Mouse (Mus musculus): Measurements from ENCODE around the gene Mad1l1.
"Not testable (repeated sequence)": the region's sequence is repeated elsewhere in the genome, so short reads cannot be mapped to it uniquely, and the experiment has no call there.

Gene Mad1l1

DNA sequence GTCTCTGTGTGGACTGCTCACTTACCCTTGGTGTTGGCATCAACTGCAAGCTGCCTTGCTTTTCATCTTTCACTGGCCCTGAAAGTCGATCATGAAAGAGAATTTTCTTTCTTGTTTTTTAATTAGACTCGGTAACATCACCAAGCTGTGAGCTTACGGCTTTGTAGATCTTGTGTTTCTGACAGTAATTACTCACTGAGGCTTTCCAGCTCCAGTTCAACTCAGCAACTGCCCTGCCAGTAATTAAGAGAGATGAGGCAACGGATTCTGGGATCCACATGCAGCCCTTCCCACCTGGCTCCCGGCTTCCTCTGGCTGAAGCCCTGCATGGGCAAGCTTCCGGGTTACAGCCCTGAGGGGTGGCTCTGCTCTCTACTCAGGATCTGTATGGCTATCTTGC, 298.5 kb downstream of the Mad1l1 start:
- in situ Hi-C loops (cut with MboI; ENCODE audit: low sequenced_read_pairs), result no loop called here

DNA sequence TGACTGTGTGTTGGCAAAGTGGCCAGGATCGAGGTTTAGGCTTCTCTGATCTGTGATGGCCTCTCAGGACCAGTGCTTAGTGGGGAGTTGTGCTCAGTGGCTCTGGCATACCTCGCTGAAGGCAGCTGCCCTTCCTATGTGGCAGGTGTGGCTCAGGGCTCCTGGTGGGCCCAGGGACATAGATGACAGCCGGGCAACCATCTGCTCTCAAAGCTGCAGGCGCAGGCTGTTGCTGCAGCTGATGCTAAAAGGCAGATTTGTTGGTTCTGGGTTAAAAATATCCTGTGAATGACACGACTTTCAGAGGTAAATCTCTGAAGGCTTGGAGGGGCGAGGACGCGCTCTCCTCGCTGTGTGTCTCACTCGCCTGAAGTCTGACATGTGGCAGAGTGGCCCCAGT, 299.6 kb downstream of the Mad1l1 start:
- in situ Hi-C loops (cut with MboI; ENCODE audit: low sequenced_read_pairs), result no loop called here

DNA sequence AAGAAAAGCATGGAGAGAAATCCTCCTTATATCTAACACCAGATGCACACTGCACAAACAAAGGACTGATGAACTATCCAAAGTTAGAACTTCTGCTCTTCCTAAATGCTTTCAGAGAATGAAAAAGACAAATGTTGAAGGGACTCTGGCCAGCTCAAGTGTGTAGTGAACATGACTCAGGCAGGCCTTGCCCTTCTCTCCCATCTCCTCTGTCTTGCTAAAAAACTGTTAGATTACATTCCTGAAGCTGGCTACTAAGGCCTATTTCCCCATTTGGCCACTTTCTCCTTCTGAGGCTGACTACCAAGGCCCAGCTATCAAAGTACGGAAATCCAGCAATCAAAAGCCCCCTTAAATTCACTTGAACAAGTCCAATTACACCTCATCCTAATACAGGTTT, 301.7 kb downstream of the Mad1l1 start:
- in situ Hi-C loops (cut with MboI; ENCODE audit: low sequenced_read_pairs), result no loop called here

DNA sequence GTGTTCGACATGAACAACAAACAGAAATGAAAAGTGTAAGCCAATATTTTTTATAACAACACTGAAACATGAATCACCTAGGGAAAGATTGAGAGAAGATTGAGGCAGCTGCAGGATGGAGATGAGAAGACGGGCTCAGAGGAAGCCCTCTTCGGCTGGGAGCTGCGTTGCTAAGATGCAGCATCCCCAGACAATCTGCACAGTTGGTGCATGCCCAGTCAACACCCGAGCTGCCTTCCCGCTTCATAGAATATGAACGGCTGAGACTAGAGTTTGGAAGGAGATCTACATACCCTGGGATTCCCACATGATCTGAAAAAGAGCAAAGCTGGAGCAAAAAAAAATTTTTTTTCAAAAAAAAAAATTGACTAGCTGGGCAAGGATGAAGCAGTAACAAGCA, 302.6 kb downstream of the Mad1l1 start:
- in situ Hi-C loops (cut with MboI; ENCODE audit: low sequenced_read_pairs), result no loop called here

DNA sequence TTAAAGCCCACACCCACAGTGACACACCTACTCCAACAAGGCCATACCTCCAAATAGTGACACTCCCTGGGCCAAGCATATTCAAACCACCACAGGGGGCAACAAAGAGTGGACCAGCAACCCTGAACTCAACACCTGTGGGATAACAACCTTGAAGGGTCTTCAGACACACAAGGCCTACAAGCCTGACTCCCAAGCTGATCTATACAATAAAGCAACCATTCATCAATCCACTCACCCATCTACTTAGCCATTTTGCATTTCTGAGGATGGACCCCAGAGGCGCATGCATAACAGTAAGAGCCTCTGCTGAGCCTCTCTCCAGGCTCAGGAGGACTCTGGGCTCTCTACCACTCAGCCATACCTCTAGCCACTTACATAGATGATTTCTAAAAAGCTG, 304.5 kb downstream of the Mad1l1 start:
- in situ Hi-C loops (cut with MboI; ENCODE audit: low sequenced_read_pairs), result no loop called here

DNA sequence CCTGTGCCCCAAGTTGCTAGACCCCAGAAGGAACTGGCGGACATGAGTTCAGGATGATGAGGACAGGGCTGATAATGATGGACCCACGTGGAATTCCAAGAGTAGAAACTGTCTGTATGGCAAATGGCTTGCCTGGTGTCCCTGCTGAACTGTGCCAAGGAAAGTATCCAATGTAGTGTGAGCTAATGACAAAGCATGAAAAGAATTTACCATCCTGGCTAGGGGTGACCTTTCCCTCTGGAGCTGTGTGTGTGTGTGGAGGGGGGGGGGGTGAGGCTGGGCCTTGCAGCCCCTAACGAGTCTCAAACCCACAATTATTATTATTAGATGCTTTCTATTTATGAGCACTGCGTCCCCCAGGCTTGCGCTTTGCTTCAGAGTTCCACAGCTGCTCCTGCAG, 307.7 kb downstream of the Mad1l1 start:
- in situ Hi-C loops (cut with MboI; ENCODE audit: low sequenced_read_pairs), result no loop called here

DNA sequence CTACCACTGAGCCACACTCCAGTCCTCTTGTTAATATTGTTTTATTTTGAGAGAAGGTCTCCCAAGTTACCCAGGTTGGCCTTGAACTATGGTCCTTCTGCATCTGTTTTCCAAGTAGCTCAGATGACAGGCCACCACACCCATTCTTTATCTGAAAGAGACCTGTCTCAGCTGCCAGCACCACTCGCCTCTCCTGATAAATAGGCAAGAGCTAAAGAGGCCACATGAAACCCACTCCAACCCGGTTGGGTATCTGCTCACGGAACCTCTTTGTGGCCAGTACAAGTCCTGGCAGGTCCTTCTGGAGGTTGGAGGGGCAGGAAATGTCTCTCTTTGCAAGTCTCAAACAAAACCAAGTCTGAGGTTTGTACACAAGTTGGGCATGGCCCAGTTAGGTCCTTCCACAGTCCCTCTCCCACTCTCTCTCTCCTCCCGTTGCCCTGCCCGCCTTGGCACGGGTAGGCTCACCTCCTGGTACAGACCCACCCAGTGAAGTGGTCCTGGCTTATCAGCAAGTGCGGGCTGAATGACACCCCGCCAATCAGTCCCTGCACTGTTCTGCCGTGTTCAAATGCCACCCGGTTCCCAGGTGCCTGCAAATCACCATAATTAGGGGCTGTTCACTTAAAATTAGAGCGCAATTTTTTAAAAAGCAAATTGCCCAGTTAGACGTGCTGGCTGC, 308.9 kb downstream of the Mad1l1 start:
- in situ Hi-C loops (cut with MboI; ENCODE audit: low sequenced_read_pairs), result no loop called here

DNA sequence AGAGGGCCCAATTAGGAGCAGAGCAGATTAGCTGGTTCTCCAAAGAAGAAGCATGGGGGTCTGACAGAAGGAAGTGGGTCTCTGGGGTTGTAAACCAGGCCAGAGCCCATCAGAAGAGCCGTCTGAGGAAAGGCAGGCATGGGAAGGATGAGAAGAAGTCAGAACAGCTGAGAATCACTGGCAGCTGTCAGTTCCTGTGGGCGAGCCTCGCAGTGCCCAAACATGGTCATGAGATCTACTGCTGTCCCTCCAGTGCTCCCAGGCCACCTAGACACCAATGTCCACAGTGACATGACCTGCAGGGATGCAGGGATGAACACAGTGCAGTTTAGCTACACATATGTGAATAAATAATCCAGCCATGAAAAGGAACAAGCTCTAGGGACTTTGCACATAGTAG, 310.9 kb downstream of the Mad1l1 start:
- in situ Hi-C loops (cut with MboI; ENCODE audit: low sequenced_read_pairs), result no loop called here

DNA sequence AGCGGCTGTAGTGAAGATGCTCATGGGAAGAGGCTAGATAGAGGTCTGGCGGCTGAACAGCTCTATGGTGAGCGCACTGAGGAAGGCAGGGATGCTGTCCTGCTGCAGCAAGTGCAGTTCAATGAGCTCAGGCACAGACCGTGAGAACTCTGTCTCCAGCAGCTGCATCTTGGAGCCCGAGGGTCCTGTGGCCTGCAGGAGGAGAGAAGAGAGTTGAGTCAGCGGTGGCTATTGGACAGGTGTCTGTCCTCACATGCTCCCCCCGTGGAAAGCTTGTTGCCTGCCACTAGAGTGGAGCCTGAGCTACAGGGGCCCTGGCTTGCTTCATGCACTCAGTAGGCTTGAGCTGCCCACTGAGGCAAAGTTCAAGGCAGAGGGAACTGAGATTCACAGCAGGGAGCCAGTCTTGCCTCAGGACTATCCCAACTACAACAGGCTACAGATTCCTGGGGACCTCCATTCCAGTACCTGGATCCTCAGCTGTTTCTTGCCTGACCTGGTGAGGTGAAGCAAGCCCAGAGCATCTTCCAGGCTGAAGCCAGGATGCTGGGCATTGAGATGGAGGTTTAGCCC, 312.2 kb downstream of the Mad1l1 start:
- in situ Hi-C loops (cut with MboI; ENCODE audit: low sequenced_read_pairs), result no loop called here

DNA sequence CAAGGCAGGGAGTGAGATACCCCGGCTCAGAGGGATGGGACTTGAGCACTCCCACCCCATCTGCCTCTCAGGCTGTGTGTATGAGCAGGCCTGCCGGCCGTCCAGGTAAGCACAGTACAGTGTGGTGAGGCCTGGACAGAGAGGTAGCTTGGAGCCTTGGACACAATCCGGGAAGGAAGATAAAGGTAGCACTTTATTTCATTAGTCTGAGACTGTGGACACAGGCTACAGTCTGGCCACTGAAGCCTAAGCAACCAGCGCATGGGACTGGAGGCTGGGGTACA, 312.9 kb downstream of the Mad1l1 start:
- in situ Hi-C loops (cut with MboI; ENCODE audit: low sequenced_read_pairs), result no loop called here

DNA sequence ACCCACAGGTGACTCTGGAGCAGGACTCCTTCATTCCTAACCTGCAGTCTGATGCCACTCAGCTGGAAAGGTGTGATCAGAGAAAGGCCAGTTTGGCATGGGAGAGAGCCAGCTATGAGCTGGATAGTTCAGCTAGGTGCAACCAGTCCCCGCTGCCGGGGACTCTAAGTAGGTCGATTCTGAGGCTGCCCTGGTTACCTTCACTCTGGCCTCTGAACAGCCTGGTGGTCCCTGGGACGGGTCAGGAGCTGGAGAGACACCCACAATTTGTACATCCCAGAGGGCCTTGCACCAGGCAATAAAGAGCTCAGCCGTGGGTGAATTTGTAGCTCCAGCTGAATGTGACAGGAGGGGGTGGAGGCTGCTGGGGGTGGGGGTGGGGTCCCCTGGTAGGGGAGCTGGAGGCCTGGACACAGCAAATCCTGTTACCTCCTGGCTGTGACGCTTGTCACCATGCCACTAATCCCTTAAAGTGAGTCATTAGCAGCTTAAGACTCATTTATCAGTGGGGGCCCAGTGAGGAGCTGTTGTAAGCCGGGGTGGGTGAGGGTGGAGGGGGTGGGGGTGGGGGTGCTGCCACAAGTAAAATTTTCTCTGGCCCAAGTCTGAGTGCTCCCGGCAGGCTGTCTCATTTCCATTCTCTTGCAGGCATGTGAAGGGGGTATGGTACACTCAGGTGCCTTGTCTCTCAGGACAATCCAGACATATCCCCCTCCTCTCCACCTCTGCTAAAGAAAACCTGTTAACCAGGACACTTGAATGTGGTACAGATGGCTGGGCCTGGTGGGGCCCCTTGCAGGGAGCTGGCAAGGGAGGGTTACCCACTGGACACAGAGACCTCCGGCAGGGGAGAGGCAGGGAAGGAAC, 313.5 kb downstream of the Mad1l1 start:
- in situ Hi-C loops (cut with MboI; ENCODE audit: low sequenced_read_pairs), result no loop called here

DNA sequence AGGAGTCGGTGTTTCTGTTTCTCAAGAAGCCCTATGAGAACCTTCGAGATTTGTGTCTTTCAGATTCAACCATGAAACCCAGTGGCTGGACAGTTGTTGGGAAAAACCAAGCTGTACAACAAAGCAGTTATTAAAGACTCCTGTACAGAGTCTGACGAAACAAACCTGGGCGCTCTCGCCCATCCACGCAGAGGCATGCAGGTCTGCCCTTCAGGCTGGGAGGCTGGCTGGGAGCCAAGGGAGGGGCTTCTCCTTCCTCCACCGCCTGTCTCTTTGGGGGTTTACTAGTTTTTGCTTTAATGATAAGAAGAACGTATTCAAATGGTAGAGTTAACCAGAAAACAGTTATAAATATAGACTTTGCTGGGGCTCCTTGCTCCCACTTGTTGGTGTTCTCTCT, 314.5 kb downstream of the Mad1l1 start:
- in situ Hi-C loops (cut with MboI; ENCODE audit: low sequenced_read_pairs), result no loop called here

DNA sequence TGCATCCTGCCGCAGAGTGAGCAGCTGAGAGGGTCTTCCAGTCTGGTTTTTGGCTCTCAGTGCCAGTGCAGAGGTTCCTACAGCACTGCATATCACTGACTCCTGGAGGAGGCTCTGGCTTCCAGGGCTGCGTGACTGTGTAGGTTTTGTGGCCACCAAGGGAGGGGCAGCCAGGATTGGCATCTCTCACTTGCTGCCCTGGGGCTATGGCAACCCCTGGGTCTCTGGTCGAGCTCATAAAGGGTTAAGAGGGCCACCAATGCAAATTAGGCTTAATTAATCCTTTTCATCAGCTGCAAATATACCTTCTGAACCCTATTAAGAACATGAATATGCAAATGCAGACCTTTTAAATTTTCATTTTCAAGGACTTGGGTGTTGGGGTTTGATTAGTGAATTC, 318.8 kb downstream of the Mad1l1 start:
- in situ Hi-C loops (cut with MboI; ENCODE audit: low sequenced_read_pairs), result no loop called here

DNA sequence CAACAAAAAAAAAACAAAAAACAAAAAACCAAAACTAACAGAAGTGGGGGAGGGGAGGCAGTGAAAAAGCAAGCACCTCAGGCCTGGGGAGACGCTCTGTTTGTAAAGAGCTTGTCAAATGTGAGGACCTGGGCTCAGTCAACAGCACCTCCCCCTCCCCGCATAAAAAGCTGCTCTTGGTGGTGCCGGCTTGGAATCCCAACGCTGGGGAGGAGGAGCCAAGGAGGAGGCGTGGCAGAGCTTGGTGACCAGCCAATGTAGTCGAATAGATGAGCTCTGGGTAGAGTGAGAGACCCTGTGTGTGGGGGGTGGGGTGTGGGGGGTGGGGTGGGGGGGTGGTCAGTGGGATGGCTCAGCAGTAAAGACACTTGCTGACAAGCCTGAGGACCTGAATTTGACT, 322.4 kb downstream of the Mad1l1 start:
- in situ Hi-C loops (cut with MboI; ENCODE audit: low sequenced_read_pairs), result no loop called here

DNA sequence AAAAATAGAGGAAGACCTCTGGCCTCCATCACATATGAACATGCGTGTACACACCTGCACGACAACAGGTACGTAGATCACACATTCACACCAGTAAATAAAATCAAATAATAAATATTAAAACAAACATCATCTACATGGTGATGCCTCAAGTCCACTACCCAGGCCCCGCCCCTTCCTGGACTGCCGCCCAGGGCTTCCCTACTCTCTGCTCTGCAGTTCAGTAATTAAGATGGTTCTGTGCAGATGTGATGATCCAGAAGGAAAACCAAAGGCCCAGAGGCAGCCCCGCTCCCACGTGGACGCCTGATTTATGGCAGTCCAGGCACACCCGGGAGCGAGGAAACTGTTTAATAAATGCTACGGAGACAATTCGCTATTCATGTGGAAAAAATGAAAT, 323.0 kb downstream of the Mad1l1 start:
- in situ Hi-C loops (cut with MboI; ENCODE audit: low sequenced_read_pairs), result not testable (repeated sequence)

DNA sequence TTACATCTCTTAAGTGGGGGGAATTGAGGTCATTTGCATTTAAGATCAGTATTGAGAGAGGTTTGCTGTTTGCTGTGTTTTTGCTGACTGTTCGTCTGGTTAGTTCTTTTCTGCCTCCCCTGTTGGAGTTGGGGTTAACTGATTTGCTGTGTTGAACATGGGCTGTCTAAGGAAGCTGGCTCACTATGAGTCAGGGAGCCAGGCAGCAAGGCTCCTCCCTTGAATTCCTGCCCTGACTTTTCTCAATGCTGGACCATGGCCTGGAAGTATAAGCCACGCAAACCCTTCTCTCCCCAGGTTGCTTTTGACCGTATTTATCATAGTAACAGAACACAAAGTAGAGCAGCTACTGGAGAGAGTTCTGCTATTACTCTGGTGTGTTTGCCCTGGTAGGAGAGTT, 329.8 kb downstream of the Mad1l1 start:
- in situ Hi-C loops (cut with MboI; ENCODE audit: low sequenced_read_pairs), result no loop called here

DNA sequence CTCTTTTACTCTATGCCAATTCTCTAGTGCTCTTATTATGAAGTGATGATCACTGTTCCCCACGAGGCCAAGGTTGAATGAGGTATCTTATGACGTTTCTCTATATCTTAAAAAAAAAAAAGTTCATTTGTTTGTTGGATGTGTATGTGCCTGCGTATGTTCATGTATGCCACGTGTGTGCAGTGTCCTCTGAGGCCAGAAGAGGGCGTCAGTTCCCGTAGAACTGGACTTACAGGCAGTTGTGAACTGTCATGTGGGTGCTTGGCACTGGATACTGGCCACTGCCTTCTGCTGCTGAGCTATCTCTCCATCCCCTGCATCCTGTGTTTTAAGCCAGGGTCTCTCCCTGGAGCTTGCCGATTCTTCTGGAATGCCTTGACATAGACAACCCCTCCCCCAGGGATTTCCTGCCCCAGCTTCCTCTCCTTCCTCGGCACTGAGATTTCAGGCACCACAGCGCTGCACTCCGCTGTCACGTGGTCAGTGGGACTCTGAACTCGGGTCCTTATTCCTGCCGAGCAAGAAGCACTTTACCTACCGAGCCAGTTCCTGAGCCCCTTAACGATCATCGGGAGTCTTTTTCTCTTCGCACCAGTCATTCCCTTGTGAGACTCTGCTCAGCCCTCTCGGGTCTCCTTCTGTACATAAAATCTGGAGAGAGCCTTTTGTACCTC, 336.1 kb downstream of the Mad1l1 start:
- in situ Hi-C loops (cut with MboI; ENCODE audit: low sequenced_read_pairs), result no loop called here

DNA sequence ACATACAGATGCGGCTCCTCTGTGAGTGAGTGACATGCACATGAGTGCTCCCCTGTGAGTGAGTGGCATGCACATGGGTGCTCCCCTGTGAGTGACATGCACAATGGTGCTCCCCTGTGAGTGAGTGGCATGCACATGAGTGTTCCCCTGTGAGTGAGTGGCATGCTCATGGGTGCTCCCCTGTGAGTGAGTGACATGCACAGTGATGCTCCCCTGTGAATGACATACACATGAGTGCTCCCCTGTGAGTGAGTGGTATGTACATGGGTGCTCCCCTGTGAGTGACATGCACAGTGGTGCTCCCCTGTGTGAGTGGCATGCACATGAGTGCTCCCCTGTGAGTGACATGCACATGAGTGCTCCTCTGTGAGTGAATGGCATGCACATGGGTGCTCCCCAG, 339.4 kb downstream of the Mad1l1 start:
- in situ Hi-C loops (cut with MboI; ENCODE audit: low sequenced_read_pairs), result no loop called here

DNA sequence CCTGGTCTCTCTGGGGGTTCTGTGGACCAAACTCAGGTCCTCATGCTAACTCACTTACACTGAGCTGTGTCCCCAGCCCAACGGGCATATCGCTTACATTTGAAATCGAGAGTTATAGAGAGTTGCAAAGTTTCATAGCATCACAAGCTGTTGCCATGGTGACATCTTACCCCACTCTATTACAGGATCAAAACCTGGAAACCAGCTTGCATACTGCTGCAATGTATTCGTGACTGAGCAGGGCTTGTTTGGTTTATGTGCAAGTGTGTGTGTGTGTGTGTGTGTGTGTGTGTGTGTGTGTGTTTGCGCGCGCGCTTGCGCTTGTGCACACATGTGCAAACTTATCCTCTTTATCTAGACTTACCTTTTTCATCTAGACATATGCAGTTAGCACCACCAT, 342.0 kb downstream of the Mad1l1 start:
- in situ Hi-C loops (cut with MboI; ENCODE audit: low sequenced_read_pairs), result no loop called here

DNA sequence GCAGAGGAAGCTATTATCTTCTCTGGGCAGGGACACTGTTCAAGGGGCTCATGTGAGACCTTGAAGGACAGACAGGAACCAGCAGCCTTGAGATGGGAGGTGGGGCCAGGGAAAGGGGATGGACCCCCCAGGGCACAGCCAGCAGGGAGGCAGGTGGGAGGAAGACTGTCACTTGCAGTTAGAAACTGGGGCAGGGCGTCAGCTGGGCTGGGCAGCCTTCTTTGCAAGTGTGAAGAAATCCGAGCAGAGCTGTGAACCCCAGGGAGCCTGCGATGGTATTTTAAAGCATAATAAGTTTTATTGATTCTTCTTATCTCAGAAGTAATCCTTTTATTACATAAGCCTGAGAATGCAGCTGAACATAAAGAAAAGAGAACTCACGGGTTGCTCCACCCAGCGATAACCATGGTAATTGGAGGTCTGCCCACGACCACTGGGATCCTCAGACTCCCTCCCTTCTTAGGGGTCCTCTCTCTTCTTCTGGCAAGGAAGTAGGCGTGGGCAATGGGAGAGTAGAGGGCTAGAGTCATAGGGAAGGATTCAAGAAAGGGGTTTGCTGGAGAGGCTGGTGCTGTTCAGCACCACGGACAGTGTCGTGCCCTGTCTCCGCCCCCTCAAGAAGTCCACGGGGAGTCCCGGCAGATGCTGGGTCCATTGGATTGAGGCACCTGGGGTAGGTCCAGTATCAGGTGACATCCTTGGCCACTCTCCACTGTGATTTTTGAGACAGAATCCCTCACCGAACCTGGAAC, 342.7 kb downstream of the Mad1l1 start:
- in situ Hi-C loops (cut with MboI; ENCODE audit: low sequenced_read_pairs), result no loop called here

DNA sequence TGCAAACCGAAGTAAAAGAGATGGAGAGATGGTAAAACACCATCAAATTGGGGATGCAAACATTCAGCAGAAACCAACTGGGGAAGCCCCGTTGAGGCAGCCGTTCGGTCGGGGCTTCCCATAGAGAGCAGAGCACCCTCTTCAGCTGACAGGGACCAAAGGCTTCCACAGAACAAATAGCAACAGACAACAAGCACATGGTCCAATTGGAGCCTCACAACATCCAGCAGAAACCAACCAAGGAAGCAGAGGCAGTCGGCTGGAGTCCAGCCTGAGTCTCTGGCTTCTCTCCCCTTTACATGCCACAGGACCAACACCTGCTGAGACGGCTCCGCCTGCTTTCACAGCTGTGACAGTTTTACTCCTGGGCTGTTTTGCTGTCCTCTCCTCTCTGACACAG, 343.9 kb downstream of the Mad1l1 start:
- in situ Hi-C loops (cut with MboI; ENCODE audit: low sequenced_read_pairs), result no loop called here
